Mouse (Mus musculus) heart, embryonic 15.5 days (tissue): Measurements from ENCODE around the gene Acat3. TPM values are rescaled to one million over a fixed set of nuclear protein-coding genes. Genes with fewer than 3 reads are reported as not detected.
"Not testable (repeated sequence)": the region's sequence is repeated elsewhere in the genome, so short reads cannot be mapped to it uniquely, and the experiment has no call there.

Experiments
- ATAC-seq: fragments of 200-750 bp; cut with Nextera tagmentation; replicated peaks from 2 replicates; pipeline ENCODE4 v1.8.0; 2017; ENCODE audit warnings: low read depth, moderate TSS enrichment; ENCODE audit not compliant: insufficient number of reproducible peaks, insufficient read depth, low FRiP score
- H3K27ac ChIP-seq: fragments of 300-500 bp; sonication (generic); 2 replicates; pipeline ENCODE4 v1.5.1; 2015; ENCODE audit warnings: mild to moderate bottlenecking, inconsistent platforms
- H3K27me3 ChIP-seq: fragments of 300-500 bp; sonication (generic); 2 replicates; pipeline ENCODE4 v1.6.1; 2015; ENCODE audit warnings: inconsistent platforms
- H3K36me3 ChIP-seq: fragments of 300-500 bp; sonication (generic); 2 replicates; pipeline ENCODE4 v1.6.1; 2015; ENCODE audit warnings: mild to moderate bottlenecking, inconsistent platforms
- H3K4me1 ChIP-seq: fragments of 300-500 bp; sonication (generic); replicated peaks from 2 replicates; pipeline ENCODE4 v1.6.1; 2015; ENCODE audit warnings: inconsistent platforms
- H3K4me2 ChIP-seq: fragments of 300-500 bp; sonication (generic); 2 replicates; pipeline ENCODE4 v1.6.1; 2015; ENCODE audit warnings: inconsistent platforms, mild to moderate bottlenecking, moderate library complexity
- H3K4me3 ChIP-seq: fragments of 300-500 bp; sonication (generic); 2 replicates; pipeline ENCODE4 v1.5.1; 2015; ENCODE audit warnings: mild to moderate bottlenecking, inconsistent platforms
- H3K9ac ChIP-seq: fragments of 300-500 bp; sonication (generic); 2 replicates; pipeline ENCODE4 v1.6.1; 2015; ENCODE audit warnings: mild to moderate bottlenecking, inconsistent platforms
- H3K9me3 ChIP-seq: fragments of 300-500 bp; sonication (generic); replicated peaks from 2 replicates; pipeline ENCODE4 v1.6.1; 2016; ENCODE audit warnings: inconsistent platforms
- WGBS: fragments of 180-500 bp; shearing (Covaris S2); methylation state at CpG from one replicate; pipeline ENCODE4 v1.1.7; 2015; ENCODE audit warnings: mixed read lengths; 5-methylcytosine and 5-hydroxymethylcytosine counted together
- polyA plus RNA-seq: library from polyadenylated mRNA; unstranded; fragments of >200 nt; fragmentation: Nextera tagmentation; extraction: Ambion mirVana; gene quantifications from 2 replicates; pipeline ENCODE4 v1.2.1, GENCODE M21; 2015

The Acat3 gene
- polyA plus RNA-seq, 1 experiment from 2014 or later, result 0.40 TPM

- ATAC-seq, H3K27me3 ChIP-seq, H3K9me3 ChIP-seq, H3K27ac ChIP-seq, H3K4me1 ChIP-seq, H3K4me3 ChIP-seq, H3K4me2 ChIP-seq, H3K9ac ChIP-seq: not testable (repeated sequence)
- 47% methylated on average over 2 of the region's 2 CpGs for WGBS
- peaks cover 15% of the 10 kb centered on the region; the same call in 1 of the 2 replicates for H3K36me3 ChIP-seq
Observed at GRCm38 (mm10) chr17:12898607-12899006, 41.8 kb downstream of the Acat3 start.

GRCm38 (mm10) chr17:12897674-12898073 is 42.7 kb downstream of the Acat3 start:
- H3K4me1 ChIP-seq, result no peaks in the 10 kb centered on the region
- peaks cover 14% of the 10 kb centered on the region; the same call in 1 of the 2 replicates for H3K36me3 ChIP-seq
- H3K4me2 ChIP-seq, result no peak overlapping the region
- no peak overlapping the region for H3K9ac ChIP-seq
- H3K27ac ChIP-seq, result no peak overlapping the region
- no peak overlapping the region for H3K4me3 ChIP-seq
- WGBS, result 90% methylated on average over 5 of the region's 5 CpGs
- no peaks in the 10 kb centered on the region for H3K27me3 ChIP-seq
- ATAC-seq, result no peak
- H3K9me3 ChIP-seq, result no peaks in the 10 kb centered on the region

- Histone ChIP-seq H3K27ac (no peak overlapping the region), H3K36me3 (0 out of 2 replicates have a peak, but pooled peaks cover 3% of the 10 kb centered on the region), H3K4me2 (no peak overlapping the region), H3K9me3 (no peaks in the 10 kb centered on the region), H3K9ac (no peak overlapping the region), H3K4me3 (no peak overlapping the region), H3K4me1 (peaks cover 8% of the 10 kb centered on the region), H3K27me3 (no peaks in the 10 kb centered on the region)
- 74% methylated on average over 9 of the region's 9 CpGs for WGBS
- ATAC-seq, result no peak
Observed at GRCm38 (mm10) chr17:12892033-12892432, 48.4 kb downstream of the Acat3 start.

GRCm38 (mm10) chr17:12891054-12891453 is 49.3 kb downstream of the Acat3 start:
- no peaks in the 10 kb centered on the region for H3K27me3 ChIP-seq

GRCm38 (mm10) chr17:12887021-12887775 is 53.2 kb downstream of the Acat3 start:
- Histone ChIP-seq H3K27me3 (no peaks in the 10 kb centered on the region), H3K4me1 (peaks cover 16% of the 10 kb centered on the region), H3K4me3 (no peak overlapping the region), H3K36me3 (0 out of 2 replicates have a peak, but pooled peaks cover 2% of the 10 kb centered on the region), H3K9ac (no peak overlapping the region), H3K4me2 (no peak overlapping the region), H3K9me3 (no peaks in the 10 kb centered on the region), H3K27ac (peak overlapping the region; percentile 74)
- 52% methylated on average over 15 of the region's 15 CpGs for WGBS
- ATAC-seq, result 0 out of 2 replicates have a peak, but pooled peaks have one; percentile 45

More at GRCm38 (mm10) chr17:12891054-12891453, 49.3 kb downstream of the Acat3 start:
- peaks cover 16% of the 10 kb centered on the region for H3K4me1 ChIP-seq
- H3K9me3 ChIP-seq, result no peaks in the 10 kb centered on the region
- no peak overlapping the region for H3K4me3 ChIP-seq
- ATAC-seq, result no peak
- no peak overlapping the region for H3K9ac ChIP-seq
- 82% methylated on average over 4 of the region's 4 CpGs for WGBS
- H3K4me2 ChIP-seq, result no peak overlapping the region
- 0 out of 2 replicates have a peak, but pooled peaks cover 3% of the 10 kb centered on the region for H3K36me3 ChIP-seq
- no peak overlapping the region for H3K27ac ChIP-seq

GRCm38 (mm10) chr17:12886620-12887019 is 53.8 kb downstream of the Acat3 start:
- Histone ChIP-seq H3K4me3 (no peak overlapping the region), H3K36me3 (no peaks in the 10 kb centered on the region), H3K4me2 (no peak overlapping the region), H3K9me3 (no peaks in the 10 kb centered on the region), H3K27me3 (no peaks in the 10 kb centered on the region), H3K9ac (no peak overlapping the region), H3K27ac (peak overlapping the region; percentile 74), H3K4me1 (peaks cover 16% of the 10 kb centered on the region)
- WGBS, result 36% methylated on average over 6 of the region's 6 CpGs
- ATAC-seq, result no peak

- 79% methylated on average over 1 of the region's 1 CpGs for WGBS
- no peaks in the 10 kb centered on the region for H3K36me3 ChIP-seq
- H3K4me3 ChIP-seq, result no peak overlapping the region
- H3K27me3 ChIP-seq, result peaks cover 4% of the 10 kb centered on the region; the same call in 1 of the 2 replicates
- H3K27ac ChIP-seq, result no peak overlapping the region
- H3K9ac ChIP-seq, result no peak overlapping the region
- no peak for ATAC-seq
- no peak overlapping the region for H3K4me2 ChIP-seq
- no peaks in the 10 kb centered on the region for H3K9me3 ChIP-seq
- no peaks in the 10 kb centered on the region; the same call in 1 of the 2 replicates for H3K4me1 ChIP-seq
Observed at GRCm38 (mm10) chr17:12881216-12881615, 59.2 kb downstream of the Acat3 start.

- no peak; the same call in 1 of the 2 replicates for ATAC-seq
Observed at GRCm38 (mm10) chr17:12880178-12880577, 60.2 kb downstream of the Acat3 start.

GRCm38 (mm10) chr17:12875734-12876133 is 64.7 kb downstream of the Acat3 start, which contains the start of gene Mrgprh:
Mrgprh (plus strand) TSS chr17:12876034.
- H3K36me3 ChIP-seq, result no peaks in the 10 kb centered on the region
- no peak within 1 kb of the TSS for H3K27ac ChIP-seq
- H3K27me3 ChIP-seq, result peaks cover 4% of the 10 kb centered on the region; the same call in 1 of the 2 replicates
- H3K4me2 ChIP-seq, result no peak within 1 kb of the TSS
- H3K4me1 ChIP-seq, result peaks cover 3% of the 10 kb centered on the region; the same call in 1 of the 2 replicates
- WGBS, result 72% methylated on average over 5 of the region's 5 CpGs
- H3K9ac ChIP-seq, result no peak within 1 kb of the TSS
- no peaks in the 10 kb centered on the region for H3K9me3 ChIP-seq
- ATAC-seq, result no peak
- no peak within 1 kb of the TSS for H3K4me3 ChIP-seq

More at GRCm38 (mm10) chr17:12880178-12880577, 60.2 kb downstream of the Acat3 start:
- H3K4me3 ChIP-seq, result peak overlapping the region; percentile 19
- peak overlapping the region; percentile 41 for H3K9ac ChIP-seq
- 2% methylated on average over 14 of the region's 14 CpGs for WGBS
- H3K4me1 ChIP-seq, result no peaks in the 10 kb centered on the region; the same call in 1 of the 2 replicates
- peak overlapping the region; percentile 64 for H3K4me2 ChIP-seq
- H3K36me3 ChIP-seq, result no peaks in the 10 kb centered on the region
- H3K27me3 ChIP-seq, result peaks cover 4% of the 10 kb centered on the region; the same call in 1 of the 2 replicates
- no peak overlapping the region for H3K27ac ChIP-seq
- no peaks in the 10 kb centered on the region for H3K9me3 ChIP-seq
